Mouse (Mus musculus): ENCODE data around the gene Tppp3.

DNA sequence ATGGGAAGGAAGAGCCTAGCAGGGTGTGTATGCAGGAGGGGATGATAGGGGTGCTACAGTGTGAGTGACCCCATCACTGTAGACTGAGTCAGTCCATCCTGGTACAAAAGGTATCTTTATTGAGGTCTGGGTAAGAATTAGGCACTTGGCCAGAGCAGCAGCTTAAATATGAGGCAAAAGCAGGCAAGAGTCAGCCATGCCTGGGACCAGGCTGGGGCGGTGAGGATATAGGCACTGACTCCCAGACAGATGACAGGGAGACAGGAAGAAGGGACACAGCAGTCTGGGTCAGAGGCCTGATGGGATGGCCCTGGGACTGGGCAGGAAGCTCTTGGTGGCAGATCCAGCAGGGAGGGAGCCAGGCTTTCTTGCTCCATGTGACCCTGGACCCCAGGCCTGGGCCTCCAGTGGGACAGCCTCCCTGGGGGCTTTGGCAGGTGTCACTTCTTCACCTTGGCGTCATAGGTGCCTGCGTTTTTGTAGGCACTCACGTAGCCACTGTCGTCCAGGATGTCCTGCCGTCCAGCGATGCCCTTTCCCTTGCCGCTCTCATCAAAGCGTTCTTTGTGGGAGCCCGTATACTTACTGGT is 3.8 kb downstream of the Tppp3 start:
- TF ChIP-seq CTCF (IDR thresholded peaks at IDR 0.05; ENCODE audit: borderline replicate concordance, extremely low read depth, insufficient read depth, insufficient read length) (no peak), POLR2A (IDR thresholded peaks at IDR 0.05; ENCODE audit: borderline replicate concordance, extremely low read depth, insufficient read depth, insufficient read length, poor library complexity, severe bottlenecking) (no peak)

All from brain, embryonic 14.5 days (tissue).